Mouse (Mus musculus): ENCODE data around the gene Prom2. TPM values are rescaled to one million over a fixed set of nuclear protein-coding genes. Genes with fewer than 3 reads are reported as not detected.

The Prom2 gene
- polyA plus RNA-seq, 1 experiment from 2014 or later, result 3.5 TPM

DNA sequence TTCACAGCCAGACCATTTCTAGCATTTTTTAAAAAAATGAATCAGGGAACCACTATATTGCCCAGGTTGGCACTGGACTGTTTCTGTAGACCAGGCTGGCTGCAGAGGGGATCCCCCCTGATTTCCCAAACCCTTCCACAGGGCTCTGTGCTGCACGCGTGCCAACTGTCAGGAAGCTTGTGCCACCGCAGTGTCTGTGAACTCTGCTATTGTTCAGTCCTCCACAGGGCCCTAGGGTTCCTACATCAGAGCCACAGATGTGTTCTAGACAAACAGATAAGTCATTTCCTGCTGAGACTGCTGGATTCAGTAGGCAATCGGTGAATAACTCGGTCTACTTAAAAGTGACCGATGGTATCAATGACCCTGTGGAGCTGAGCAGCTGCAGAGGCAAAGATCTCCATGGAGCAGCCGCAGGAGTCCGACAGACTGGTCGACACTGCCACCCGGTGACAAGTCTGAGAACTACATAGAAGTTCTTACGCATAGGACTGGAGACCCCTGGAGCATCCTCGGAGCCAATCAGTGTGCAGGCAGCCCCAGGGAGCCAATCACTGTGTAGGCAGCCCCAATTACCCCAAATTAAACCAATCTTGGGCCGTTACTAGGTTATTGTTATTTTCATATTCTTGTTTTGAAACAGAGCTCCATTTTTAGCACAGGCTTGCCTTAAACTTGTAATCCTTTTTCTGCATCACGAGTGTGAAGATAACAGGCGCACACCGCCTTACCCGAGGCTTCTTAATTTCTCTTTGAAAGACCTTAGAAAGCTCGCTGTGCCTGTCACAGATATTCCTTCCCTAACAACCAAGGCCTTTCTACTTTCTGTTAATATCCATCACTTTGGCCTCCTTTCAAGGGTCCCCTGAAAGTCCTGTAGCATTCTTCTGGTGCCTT, 18.1 kb upstream of the Prom2 start:
- H3K27me3 ChIP-seq (ENCODE audit: control insufficient read depth, insufficient read depth, low read depth, low read length), result peaks cover 4% of the 10 kb centered on the region; the same call in 1 of the 2 replicates
- peak; percentile 98 for ATAC-seq (ENCODE audit: low read depth)

DNA sequence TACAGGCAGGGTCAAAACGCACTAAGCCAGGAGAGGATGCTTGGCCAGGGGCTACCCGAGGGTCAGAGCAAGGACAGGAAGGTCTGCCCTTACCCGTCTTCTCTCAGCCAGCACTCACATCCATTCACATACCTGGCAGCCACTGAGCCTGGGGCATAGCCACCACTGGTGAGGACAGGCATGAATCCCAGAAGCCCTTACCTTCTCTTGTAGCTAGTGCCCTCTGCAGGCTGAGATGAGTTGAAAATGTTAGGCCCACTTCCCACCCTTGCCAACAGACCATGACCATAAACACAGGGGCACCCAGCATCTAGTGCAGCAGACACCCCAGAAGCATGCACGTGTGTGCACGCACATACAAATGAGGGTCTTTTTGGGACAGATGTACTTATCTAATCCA, 9.8 kb upstream of the Prom2 start:
- H3K4me3 ChIP-seq (ENCODE audit: low read length), result no peak overlapping the region
- no peaks in the 10 kb centered on the region for H3K9me3 ChIP-seq (ENCODE audit: control insufficient read depth, low read length)
- no peaks in the 10 kb centered on the region for H3K36me3 ChIP-seq (ENCODE audit: control insufficient read depth, insufficient read depth, low read length)
- H3K27ac ChIP-seq (ENCODE audit: low read length), result no peak overlapping the region
- no peaks in the 10 kb centered on the region for H3K4me1 ChIP-seq (replicated peaks; ENCODE audit: control insufficient read depth, insufficient read depth, low read length)
- WGBS, result 54% methylated on average over 5 of the region's 5 CpGs
- no peak overlapping the region for H3K9ac ChIP-seq (ENCODE audit: low read length)
- ATAC-seq (ENCODE audit: low read depth), result no peak
- peaks cover 2% of the 10 kb centered on the region; the same call in 1 of the 2 replicates for H3K27me3 ChIP-seq (ENCODE audit: control insufficient read depth, insufficient read depth, low read depth, low read length)
- no peak overlapping the region for H3K4me2 ChIP-seq (ENCODE audit: low read depth, low read length)

More for the DNA sequence above, 18.1 kb upstream of the Prom2 start:
- Histone ChIP-seq H3K9ac (ENCODE audit: low read length) (peak overlapping the region; percentile 31; the same call in 1 of the 2 replicates), H3K4me2 (ENCODE audit: low read depth, low read length) (peak overlapping the region; percentile 43), H3K9me3 (ENCODE audit: control insufficient read depth, low read length) (no peaks in the 10 kb centered on the region), H3K27ac (ENCODE audit: low read length) (no peak overlapping the region), H3K4me1 (replicated peaks; ENCODE audit: control insufficient read depth, insufficient read depth, low read length) (no peaks in the 10 kb centered on the region), H3K4me3 (ENCODE audit: low read length) (peak overlapping the region; percentile 29; the same call in 1 of the 2 replicates), H3K36me3 (ENCODE audit: control insufficient read depth, insufficient read depth, low read length) (no peaks in the 10 kb centered on the region)
- WGBS, result 14% methylated on average over 18 of the region's 18 CpGs

DNA sequence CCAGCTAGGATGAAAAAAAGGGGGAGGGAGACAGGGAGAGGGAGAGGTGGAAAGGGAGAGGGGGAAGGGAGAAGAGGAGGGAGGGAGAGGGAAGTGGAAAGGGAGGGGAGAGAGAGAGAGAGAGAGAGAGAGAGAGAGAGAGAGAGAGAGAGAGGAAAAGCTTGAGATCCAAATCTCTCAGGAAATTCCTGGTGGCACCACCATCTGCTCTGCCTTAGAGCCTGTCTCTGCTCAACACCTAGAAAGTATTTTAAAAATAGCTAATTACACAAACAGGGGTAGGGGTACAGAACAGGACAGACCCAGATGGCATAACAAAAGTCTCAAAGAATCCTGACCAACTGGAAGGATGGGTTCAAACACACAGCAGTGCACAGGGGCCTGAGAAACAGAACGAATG, 9.2 kb upstream of the Prom2 start:
- peaks cover 2% of the 10 kb centered on the region; the same call in 1 of the 2 replicates for H3K27me3 ChIP-seq (ENCODE audit: control insufficient read depth, insufficient read depth, low read depth, low read length)
- no peaks in the 10 kb centered on the region for H3K4me1 ChIP-seq (replicated peaks; ENCODE audit: control insufficient read depth, insufficient read depth, low read length)
- H3K9ac ChIP-seq (ENCODE audit: low read length), result no peak overlapping the region
- no peak overlapping the region for H3K4me2 ChIP-seq (ENCODE audit: low read depth, low read length)
- H3K9me3 ChIP-seq (ENCODE audit: control insufficient read depth, low read length), result no peaks in the 10 kb centered on the region
- H3K36me3 ChIP-seq (ENCODE audit: control insufficient read depth, insufficient read depth, low read length), result no peaks in the 10 kb centered on the region
- no peak for ATAC-seq (ENCODE audit: low read depth)
- H3K4me3 ChIP-seq (ENCODE audit: low read length), result no peak overlapping the region
- WGBS, result 58% methylated on average over 1 of the region's 1 CpGs
- H3K27ac ChIP-seq (ENCODE audit: low read length), result no peak overlapping the region

DNA sequence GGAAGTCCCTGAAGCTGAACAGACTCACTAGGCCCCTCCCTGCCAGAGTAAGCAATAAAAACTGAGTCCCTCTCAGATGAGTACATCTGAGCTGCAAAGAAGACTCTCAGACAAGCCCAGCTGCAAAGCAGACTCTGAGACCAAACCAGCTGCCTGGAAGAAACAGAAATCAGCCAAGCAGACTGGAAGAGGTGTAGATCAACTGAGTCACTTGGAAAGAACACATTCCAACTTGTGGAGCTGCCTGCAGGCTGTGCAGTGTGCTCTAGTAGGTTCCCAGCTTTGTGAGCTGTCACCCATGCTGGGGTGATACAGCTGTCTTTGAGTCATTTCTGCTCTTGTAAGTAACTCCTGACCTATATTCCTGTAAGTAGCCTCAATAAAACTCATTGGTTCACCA, 8.4 kb upstream of the Prom2 start:
- H3K4me1 ChIP-seq (replicated peaks; ENCODE audit: control insufficient read depth, insufficient read depth, low read length), result no peaks in the 10 kb centered on the region
- no peak overlapping the region for H3K9ac ChIP-seq (ENCODE audit: low read length)
- no peak overlapping the region for H3K27ac ChIP-seq (ENCODE audit: low read length)
- peaks cover 2% of the 10 kb centered on the region; the same call in 1 of the 2 replicates for H3K27me3 ChIP-seq (ENCODE audit: control insufficient read depth, insufficient read depth, low read depth, low read length)
- H3K36me3 ChIP-seq (ENCODE audit: control insufficient read depth, insufficient read depth, low read length), result no peaks in the 10 kb centered on the region
- H3K4me3 ChIP-seq (ENCODE audit: low read length), result no peak overlapping the region
- H3K9me3 ChIP-seq (ENCODE audit: control insufficient read depth, low read length), result no peaks in the 10 kb centered on the region
- no peak for ATAC-seq (ENCODE audit: low read depth)
- H3K4me2 ChIP-seq (ENCODE audit: low read depth, low read length), result no peak overlapping the region

DNA sequence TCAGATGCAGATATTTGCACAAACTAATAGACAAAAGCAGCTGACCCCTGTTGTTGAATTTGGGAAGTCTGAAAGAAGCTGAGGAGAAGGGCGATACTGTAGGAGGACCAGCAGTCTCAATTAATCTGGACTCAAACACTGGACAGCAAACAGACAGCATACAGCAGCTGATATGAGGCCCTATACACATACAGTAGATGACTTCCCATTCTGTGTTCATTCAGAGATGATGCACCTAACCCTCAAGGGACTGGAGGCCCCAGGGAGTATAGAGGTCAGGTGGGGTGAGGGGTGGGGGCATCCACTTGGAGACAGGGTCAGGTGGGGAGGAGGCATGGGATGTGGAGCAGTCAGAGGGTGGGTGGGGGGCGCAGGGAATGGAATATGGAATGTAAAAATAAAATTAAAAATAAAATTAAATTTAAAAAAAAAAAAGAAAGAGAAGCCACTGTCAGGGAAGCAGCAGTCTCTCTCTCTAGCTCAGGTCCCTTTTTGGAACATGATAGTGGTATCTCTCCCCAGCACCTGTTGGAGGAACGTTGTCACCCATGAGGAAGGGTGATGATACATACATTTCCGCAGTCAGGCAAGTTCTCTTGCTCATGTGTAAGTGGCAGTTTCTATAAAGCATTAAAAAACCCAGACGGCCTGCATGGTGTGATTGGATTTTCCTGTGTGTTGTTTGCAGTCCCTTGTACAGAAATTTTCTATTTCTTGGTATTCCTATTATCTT, 7.2 kb upstream of the Prom2 start:
- peaks cover 2% of the 10 kb centered on the region; the same call in 1 of the 2 replicates for H3K27me3 ChIP-seq (ENCODE audit: control insufficient read depth, insufficient read depth, low read depth, low read length)
- H3K4me1 ChIP-seq (replicated peaks; ENCODE audit: control insufficient read depth, insufficient read depth, low read length), result no peaks in the 10 kb centered on the region
- H3K4me3 ChIP-seq (ENCODE audit: low read length), result no peak overlapping the region
- no peak overlapping the region for H3K27ac ChIP-seq (ENCODE audit: low read length)
- H3K36me3 ChIP-seq (ENCODE audit: control insufficient read depth, insufficient read depth, low read length), result no peaks in the 10 kb centered on the region
- WGBS, result 64% methylated on average over 5 of the region's 5 CpGs
- no peak overlapping the region for H3K9ac ChIP-seq (ENCODE audit: low read length)
- no peak overlapping the region for H3K4me2 ChIP-seq (ENCODE audit: low read depth, low read length)
- H3K9me3 ChIP-seq (ENCODE audit: control insufficient read depth, low read length), result no peaks in the 10 kb centered on the region
- no peak for ATAC-seq (ENCODE audit: low read depth)

DNA sequence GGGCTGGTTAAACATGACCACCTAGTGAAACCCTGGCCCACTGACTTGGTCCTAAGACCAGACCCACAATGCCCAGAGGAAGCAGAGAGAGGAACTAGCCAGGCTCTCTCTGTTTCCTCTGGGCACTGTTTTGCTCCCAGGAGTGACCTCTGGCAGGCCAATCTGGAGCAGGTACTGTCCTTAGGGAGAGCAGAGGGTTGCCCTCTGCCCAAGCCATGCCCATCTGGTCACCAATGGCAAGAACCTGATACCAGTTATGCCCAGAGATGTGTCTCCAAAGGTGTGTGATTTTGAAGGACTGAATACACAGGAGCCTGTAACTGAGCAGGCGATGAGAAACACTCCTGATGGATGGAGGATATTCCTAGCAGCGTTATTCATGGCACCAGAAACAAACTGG, 430 bp upstream of the Prom2 start:
- no peak overlapping the region for H3K4me3 ChIP-seq (ENCODE audit: low read length)
- no peaks in the 10 kb centered on the region for H3K36me3 ChIP-seq (ENCODE audit: control insufficient read depth, insufficient read depth, low read length)
- H3K27ac ChIP-seq (ENCODE audit: low read length), result no peak overlapping the region
- peak overlapping the region; percentile 13; the same call in 1 of the 2 replicates for H3K9ac ChIP-seq (ENCODE audit: low read length)
- ATAC-seq (ENCODE audit: low read depth), result no peak
- no peaks in the 10 kb centered on the region for H3K9me3 ChIP-seq (ENCODE audit: control insufficient read depth, low read length)
- H3K27me3 ChIP-seq (ENCODE audit: control insufficient read depth, insufficient read depth, low read depth, low read length), result peaks cover 19% of the 10 kb centered on the region; the same call in 1 of the 2 replicates
- H3K4me1 ChIP-seq (replicated peaks; ENCODE audit: control insufficient read depth, insufficient read depth, low read length), result 0 out of 2 replicates have a peak, but pooled peaks cover 2% of the 10 kb centered on the region
- 83% methylated on average over 2 of the region's 2 CpGs for WGBS
- no peak overlapping the region for H3K4me2 ChIP-seq (ENCODE audit: low read depth, low read length)

DNA sequence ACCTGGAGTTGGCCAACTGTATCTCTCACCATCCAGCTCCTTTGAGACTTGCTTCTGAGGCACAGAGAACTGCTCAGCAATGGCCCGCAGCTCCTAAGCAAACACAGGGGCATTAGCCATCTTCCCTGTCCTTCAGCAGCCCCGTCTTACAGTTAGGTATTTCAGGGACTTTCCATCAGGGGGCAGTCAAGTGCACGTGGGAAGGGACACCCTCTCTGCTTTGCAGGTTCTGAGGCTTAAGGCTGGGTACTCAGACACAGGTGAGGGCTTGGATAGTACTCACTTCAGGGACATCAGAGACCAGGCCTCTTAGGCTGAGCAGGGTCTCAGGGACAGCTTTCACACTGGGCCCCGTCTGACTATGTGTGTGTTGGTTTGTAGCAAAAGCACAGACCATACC, 1.8 kb downstream of the Prom2 start:
- H3K4me3 ChIP-seq (ENCODE audit: low read length), result no peak overlapping the region
- H3K9me3 ChIP-seq (ENCODE audit: control insufficient read depth, low read length), result no peaks in the 10 kb centered on the region
- 0 out of 2 replicates have a peak, but pooled peaks cover 2% of the 10 kb centered on the region for H3K4me1 ChIP-seq (replicated peaks; ENCODE audit: control insufficient read depth, insufficient read depth, low read length)
- H3K27me3 ChIP-seq (ENCODE audit: control insufficient read depth, insufficient read depth, low read depth, low read length), result peaks cover 19% of the 10 kb centered on the region; the same call in 1 of the 2 replicates
- no peak overlapping the region for H3K4me2 ChIP-seq (ENCODE audit: low read depth, low read length)
- no peak; the same call in 1 of the 2 replicates for ATAC-seq (ENCODE audit: low read depth)
- H3K9ac ChIP-seq (ENCODE audit: low read length), result no peak overlapping the region
- WGBS, result 16% methylated on average over 4 of the region's 4 CpGs
- H3K36me3 ChIP-seq (ENCODE audit: control insufficient read depth, insufficient read depth, low read length), result no peaks in the 10 kb centered on the region
- H3K27ac ChIP-seq (ENCODE audit: low read length), result no peak overlapping the region

DNA sequence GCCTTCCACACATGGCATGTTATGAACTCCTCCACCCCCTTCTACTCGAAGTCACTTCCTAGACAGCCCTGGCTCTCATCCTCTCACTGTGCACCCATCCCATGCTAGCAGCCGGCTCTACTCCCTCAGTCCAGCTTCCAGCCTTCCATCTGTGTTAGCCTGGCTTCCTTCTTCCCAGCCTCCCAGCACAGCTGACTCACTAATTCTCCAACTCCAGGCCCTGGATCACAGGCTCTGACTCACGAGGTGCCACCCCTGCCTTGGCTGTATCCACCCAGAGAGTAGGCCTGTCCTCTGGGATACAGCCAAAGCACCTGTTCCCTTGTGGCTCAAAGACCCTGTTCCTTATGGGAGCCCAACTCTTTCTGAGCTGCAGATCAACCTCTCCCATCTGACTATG, 3.7 kb downstream of the Prom2 start:
- Histone ChIP-seq H3K4me3 (ENCODE audit: low read length) (no peak overlapping the region), H3K36me3 (ENCODE audit: control insufficient read depth, insufficient read depth, low read length) (no peaks in the 10 kb centered on the region), H3K4me2 (ENCODE audit: low read depth, low read length) (no peak overlapping the region), H3K9ac (ENCODE audit: low read length) (no peak overlapping the region), H3K9me3 (ENCODE audit: control insufficient read depth, low read length) (no peaks in the 10 kb centered on the region), H3K4me1 (replicated peaks; ENCODE audit: control insufficient read depth, insufficient read depth, low read length) (0 out of 2 replicates have a peak, but pooled peaks cover 2% of the 10 kb centered on the region), H3K27me3 (ENCODE audit: control insufficient read depth, insufficient read depth, low read depth, low read length) (peaks cover 19% of the 10 kb centered on the region; the same call in 1 of the 2 replicates), H3K27ac (ENCODE audit: low read length) (no peak overlapping the region)
- ATAC-seq (ENCODE audit: low read depth), result no peak
- WGBS, result 50% methylated on average over 3 of the region's 3 CpGs

DNA sequence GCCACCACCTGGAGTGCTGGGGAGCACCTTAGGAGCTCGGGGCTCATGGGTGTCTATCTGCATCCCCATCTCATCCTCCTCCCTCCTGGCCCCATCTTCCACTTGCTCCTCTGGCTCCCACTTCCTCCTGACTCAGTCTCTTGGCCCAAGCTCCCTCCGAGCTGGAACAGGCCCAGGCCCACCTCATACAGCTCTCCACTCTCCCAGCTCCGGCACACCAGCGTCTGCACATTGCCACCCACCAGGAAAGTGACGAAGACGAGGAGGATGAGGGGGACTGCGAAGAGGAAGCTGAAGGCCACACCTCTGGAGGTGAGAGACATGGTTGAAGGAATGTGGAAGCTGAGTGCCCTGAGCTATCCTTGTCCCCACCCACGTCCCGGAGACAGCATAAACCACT, 5.9 kb downstream of the Prom2 start:
- no peak for ATAC-seq (ENCODE audit: low read depth)
- Histone ChIP-seq H3K27ac (ENCODE audit: low read length) (no peak overlapping the region), H3K4me3 (ENCODE audit: low read length) (no peak overlapping the region), H3K4me2 (ENCODE audit: low read depth, low read length) (no peak overlapping the region), H3K9ac (ENCODE audit: low read length) (no peak overlapping the region), H3K27me3 (ENCODE audit: control insufficient read depth, insufficient read depth, low read depth, low read length) (peaks cover 3% of the 10 kb centered on the region; the same call in 1 of the 2 replicates), H3K36me3 (ENCODE audit: control insufficient read depth, insufficient read depth, low read length) (no peaks in the 10 kb centered on the region), H3K4me1 (replicated peaks; ENCODE audit: control insufficient read depth, insufficient read depth, low read length) (no peaks in the 10 kb centered on the region), H3K9me3 (ENCODE audit: control insufficient read depth, low read length) (no peaks in the 10 kb centered on the region)
- 72% methylated on average over 9 of the region's 9 CpGs for WGBS
